Mouse (Mus musculus): ENCODE measurements around the gene Mrap. TPM values are rescaled to one million over a fixed set of nuclear protein-coding genes. Genes with fewer than 3 reads are reported as not detected.

Gene Mrap
- polyA plus RNA-seq, 1 experiment, result not detected

- TF ChIP-seq GATA1 (IDR thresholded peaks at IDR 0.05; ENCODE audit: low read length), result no peak
Measured at GRCm38 (mm10) chr16:90785257-90785656, 47.2 kb downstream of the Mrap start.

- no peak for TF ChIP-seq GATA1 (IDR thresholded peaks at IDR 0.05; ENCODE audit: low read length)
Measured at GRCm38 (mm10) chr16:90788580-90788979, 50.6 kb downstream of the Mrap start.

- TF ChIP-seq GATA1 (IDR thresholded peaks at IDR 0.05; ENCODE audit: low read length), result no peak
Measured at GRCm38 (mm10) chr16:90790946-90791345, 52.9 kb downstream of the Mrap start.

- no peak for TF ChIP-seq GATA1 (IDR thresholded peaks at IDR 0.05; ENCODE audit: low read length)
Measured at GRCm38 (mm10) chr16:90792066-90792465, 54.1 kb downstream of the Mrap start.

GRCm38 (mm10) chr16:90792500-90792899, 54.5 kb downstream of the Mrap start:
- TF ChIP-seq GATA1 (IDR thresholded peaks at IDR 0.05; ENCODE audit: low read length), result no peak

- TF ChIP-seq GATA1 (IDR thresholded peaks at IDR 0.05; ENCODE audit: low read length), result no peak
Measured at GRCm38 (mm10) chr16:90794708-90795107, 56.7 kb downstream of the Mrap start.

GRCm38 (mm10) chr16:90798446-90798845, 60.4 kb downstream of the Mrap start:
- TF ChIP-seq GATA1 (IDR thresholded peaks at IDR 0.05; ENCODE audit: low read length), result no peak

GRCm38 (mm10) chr16:90798848-90799247, 60.8 kb downstream of the Mrap start:
- TF ChIP-seq GATA1 (IDR thresholded peaks at IDR 0.05; ENCODE audit: low read length), result no peak

Other genes with a start within 250 kb of the Mrap start
- 23.6 and 33.8 TPM in 2 replicates for gene Mis18a, start 10.8 kb upstream of the Mrap start, polyA plus RNA-seq (2012)
- gene Urb1, start 72.2 kb downstream of the Mrap start, polyA plus RNA-seq (2012), result 10.5 and 11.8 TPM in 2 replicates
- gene Eva1c, start 88.5 kb downstream of the Mrap start, polyA plus RNA-seq (2012), result not detected in 2 replicates
- gene Cfap298, start 196.9 kb downstream of the Mrap start, polyA plus RNA-seq (2012), result 56.1 and 70.5 TPM in 2 replicates

Measured in G1E-ER4 (cell line).